Mouse (Mus musculus) frontal cortex, adult (tissue): ENCODE data around the gene Rab11fip3.
"Not testable (repeated sequence)": the region's sequence is repeated elsewhere in the genome, so short reads cannot be mapped to it uniquely, and the experiment has no call there.

Source experiments
- ATAC-seq: cut with Nextera tagmentation; 2 replicates; pipeline ENCODE4 v1.9.2; 2017; ENCODE audit warnings: mild to moderate bottlenecking, moderate library complexity, mixed read lengths; ENCODE audit not compliant: low TSS enrichment

Rab11fip3 gene

DNA sequence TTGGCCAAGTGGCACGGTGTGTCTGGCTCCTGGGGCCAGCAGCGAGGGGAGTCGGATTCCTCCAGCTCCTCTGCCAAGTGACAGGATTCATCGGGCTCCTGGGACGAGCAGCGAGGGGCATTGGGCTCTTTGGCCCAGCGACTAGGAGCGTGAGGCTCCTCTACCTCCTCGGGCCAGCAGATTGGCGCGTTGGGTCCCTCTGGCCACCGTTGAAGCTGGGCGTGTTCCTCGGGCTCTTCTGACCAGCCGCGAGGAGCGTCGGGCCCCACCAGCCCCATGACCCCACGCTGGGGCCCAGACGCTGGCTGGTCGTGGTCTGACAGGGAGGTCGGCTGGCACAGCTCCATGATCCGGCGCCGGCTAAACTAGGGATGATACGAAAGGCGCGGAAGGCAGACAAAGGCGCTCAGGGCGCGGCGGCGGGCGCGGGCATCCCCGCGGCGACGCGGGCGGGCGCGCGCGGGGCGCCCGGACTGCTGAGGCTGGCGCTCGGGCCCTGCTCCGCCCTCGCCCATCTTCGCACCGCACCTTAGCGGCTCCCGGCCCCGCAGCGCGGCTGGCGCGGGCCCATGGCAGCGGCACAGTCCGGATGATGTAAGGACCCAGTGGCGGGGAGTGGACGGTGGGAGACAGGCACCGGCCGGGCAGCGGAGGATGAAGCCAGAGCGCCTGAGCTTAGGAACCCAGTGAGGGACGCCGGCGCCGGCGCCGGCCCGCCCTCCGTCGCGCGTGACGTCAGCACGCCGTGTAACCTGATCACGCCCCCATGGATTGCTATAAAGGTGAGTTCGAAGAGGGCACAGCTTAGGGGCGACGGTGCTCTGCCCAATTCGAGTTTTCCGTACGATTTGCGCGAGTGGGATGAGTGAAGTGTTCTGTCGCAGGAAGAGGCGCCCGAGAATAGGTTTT lies at the start of gene Rab11fip3:
Gene Rab11fip3 (minus strand): TSS at position 725 of the 909 bp plus-strand sequence.
- ATAC-seq = peak; percentile 79

DNA sequence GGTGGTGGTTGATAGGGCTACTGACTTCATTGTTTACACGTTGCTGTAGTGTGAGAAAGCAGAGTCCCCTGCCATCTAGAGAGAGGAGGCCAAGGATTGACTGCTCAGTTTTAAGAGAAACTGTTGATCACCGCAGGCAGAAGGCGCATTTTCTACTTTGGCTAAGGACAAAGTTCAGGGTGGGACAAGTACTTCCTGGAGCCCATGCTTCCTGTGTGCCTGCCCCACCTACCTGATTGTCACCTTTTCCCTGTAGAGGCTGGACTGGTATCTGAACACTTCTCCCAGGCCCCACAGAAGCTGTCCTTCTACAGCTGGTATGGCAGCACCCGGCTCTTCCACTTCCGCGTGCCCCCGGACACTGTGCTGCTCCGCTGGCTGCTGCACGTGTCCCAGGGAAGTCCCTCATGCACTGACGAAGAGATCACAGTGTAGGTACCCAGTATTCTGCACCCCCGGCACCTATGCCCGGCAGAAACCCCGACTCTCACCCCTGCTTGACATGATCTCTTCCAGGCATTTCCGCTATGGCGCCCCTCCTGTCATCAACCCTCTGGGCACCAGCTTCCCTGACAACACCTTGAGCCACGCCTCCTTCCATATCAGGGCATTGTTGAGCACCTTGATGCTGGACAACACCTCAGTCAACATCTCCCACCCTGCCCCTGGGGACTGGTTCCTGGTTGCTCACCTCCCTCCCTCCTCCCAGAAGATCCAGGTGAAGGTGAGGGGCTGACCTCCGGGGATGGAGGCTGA lies 47.3 kb upstream of the Rab11fip3 start:
- ATAC-seq = no peak

DNA sequence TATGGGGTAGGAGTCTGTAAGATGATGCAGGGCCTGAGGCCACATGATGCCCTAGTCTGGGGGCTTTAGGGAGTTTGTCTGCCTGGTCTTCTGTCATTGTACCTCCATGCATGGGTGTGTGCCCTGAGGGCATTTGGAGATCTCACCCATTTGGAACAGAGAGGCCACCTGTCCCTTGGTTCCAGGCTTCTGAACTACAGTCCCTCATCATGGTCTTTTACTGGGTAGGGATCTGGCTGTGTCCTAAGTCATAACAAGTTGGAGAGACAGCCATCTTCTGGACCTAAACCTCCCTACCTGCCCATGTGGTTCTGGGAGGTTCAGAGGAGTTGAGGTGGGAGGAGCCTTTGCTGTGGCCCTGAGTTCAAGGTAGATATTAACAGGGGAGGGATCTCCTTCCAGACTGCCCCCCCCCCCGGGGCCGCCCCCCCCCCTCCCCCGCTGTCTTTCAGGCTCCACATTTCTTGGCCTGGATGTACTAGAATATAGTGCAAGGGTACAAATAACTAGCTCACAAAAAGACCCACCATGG lies 46.7 kb upstream of the Rab11fip3 start:
- no peak for ATAC-seq

DNA sequence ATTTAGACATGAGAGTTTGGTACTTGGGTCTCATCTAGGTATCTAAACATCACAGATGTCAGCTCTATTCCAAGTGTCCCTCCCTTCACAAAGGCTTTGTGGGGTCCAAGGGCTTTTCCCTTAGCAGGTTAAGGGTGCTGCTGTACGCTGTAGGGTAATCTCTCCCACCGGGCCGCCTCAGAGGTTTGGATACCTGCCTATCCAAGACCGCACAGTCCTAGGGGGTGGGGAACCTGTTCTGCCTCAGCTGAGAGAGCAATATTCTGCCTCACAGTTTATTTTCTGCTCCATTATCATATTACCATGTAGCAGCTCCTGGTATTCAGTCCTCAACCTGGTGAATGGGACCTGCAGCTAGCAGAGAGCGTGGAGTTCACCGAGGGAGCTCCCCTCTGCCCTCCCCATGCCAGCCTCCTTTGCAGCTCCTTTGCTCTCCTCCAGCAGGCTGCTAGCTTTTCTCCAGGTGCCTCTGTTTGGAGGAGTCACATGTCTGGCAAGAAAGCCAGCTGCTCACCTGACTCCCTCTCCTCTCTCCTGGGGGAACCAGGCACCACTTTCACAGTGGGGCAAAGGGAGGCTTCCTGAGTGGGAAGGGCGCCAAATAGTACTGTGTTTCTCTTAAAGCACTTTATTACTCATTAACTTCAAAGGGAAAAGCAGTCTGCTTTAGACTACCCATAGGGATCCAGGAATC lies 46.0 kb upstream of the Rab11fip3 start:
- no peak for ATAC-seq

DNA sequence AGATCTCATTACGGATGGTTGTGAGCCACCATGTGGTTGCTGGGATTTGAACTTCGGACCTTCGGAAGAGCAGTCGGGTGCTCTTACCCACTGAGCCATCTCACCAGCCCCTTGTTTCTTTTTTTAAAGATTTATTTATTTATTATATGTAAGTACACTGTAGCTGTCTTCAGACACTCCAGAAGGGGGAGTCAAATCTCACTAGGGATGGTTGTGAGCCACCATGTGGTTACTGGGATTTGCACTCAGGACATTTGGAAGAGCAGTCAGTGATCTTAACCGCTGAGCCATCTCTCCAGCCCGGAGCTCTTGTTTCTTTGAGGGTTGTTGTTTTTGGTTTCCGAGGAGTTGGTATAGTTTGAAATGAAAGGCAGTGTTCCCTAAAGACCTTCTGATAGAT lies 45.1 kb upstream of the Rab11fip3 start:
- ATAC-seq = not testable (repeated sequence)

DNA sequence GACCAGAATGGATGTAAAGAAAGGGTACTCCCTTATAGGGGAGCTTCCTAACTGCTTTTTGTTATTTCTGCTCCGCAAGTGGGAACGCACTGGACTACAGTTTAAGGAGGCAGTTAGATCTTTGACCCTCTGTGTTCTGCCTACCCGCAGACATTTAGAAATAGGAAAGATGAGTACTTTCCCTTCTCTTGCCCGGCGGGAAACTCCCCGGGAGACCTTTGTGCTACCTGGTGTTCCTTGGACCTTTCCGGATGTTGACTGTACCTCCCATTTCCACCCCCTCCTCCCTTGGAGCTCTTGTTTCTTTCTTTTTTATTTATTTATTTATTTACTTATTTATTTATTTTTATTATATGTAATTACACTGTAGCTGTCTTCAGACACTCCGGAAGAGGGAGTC lies 44.7 kb upstream of the Rab11fip3 start:
- ATAC-seq = 0 out of 2 replicates have a peak, but pooled peaks have one; percentile 7

DNA sequence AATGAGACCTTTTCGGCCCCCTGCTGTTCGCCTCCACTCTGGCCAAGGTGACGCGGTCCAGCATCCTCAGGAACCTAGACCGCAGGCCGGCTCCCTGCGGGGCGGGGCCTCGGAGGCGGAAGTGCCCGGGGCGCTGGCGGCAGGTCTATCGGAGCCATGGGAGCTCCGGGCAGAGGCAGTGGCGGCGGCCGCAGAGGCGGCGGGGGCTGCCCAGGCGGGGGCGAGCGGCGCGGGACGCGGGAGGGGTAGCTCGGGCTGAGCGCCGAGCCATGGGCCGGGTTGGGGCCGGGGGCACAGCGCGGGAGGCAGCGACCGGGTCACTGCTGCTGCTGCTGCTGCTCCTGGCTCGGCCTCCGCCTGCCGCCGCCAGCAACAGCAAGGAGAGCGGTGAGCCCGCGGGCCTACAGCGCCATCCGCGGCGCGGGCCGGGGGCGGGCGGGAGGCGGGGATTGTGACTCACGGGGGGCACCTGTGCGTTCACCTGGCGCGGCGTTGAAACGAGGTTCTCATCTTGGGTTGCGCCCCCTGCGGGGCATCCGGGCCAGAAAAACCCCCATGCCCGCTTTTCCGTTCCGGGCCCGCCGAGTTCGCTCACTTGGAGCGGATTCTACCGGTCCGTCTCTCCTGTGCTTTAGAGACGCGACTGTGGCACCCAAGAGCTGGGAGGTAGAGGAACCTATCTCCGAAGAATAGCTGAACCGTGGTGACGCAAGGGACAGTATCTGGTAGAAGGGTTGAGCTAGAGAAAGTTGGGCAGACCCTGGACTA lies 44.0 kb upstream of the Rab11fip3 start, which contains the start of gene Tmem8:
Gene Tmem8 (plus strand): TSS at position 119 of the 768 bp plus-strand sequence.
- peak; percentile 82 for ATAC-seq

DNA sequence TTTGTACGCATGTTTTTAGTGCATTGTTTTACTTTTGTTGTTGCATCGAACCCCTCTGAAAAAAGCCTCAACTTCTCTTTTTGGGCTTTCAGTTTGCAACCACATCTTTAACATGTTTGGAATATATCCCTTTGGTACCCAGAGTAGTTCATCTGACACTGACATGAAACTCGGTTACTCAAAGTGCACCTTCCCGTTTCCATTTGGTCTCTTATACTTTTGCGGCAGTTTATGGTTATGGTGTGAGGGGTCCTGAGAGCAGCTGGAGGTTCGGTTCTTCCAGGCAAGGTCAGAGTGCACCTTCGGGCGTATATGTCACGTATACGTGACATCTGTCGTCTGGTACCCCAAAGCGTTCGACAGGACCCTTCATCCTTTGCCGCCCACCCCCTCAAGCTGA lies 43.4 kb upstream of the Rab11fip3 start:
- no peak for ATAC-seq

DNA sequence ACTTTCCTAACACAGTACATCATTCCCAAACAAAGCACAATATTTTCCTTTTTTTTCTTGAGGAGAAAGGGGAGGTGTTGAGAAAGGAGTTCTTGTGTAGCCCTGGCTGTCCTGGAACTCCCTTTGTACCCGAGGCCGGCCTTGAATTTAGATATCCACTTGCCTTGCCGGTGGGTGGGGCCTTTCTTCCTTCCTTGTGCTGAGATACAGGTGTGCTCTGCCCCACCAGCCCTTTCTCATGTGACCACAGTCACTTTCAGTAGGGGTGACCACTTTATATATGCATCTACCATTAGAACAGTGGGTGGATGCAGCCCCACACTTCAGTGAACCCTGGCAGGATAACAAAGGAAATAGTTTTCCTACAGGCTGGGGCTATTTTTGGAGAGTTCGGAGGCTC lies 42.4 kb upstream of the Rab11fip3 start:
- no peak for ATAC-seq

DNA sequence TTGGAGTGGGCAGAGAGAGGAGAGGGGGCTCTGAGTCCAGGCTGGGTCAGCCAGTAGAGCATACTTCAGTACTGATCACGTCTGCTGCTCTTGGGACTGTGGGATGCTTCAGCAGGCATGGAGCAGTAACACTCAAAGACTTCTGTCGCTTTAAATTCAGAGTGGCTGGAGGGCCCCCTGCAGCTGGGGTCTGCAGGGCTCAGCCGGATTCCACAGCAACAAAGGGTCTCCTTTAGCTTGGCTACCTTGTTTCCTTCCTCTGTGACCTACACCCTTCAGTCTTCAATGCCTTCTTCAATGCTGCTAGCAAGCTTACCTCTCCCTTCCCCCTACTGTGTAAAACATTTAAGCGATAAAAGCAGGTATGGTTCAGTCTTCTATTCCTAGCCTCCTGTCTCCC lies 41.7 kb upstream of the Rab11fip3 start:
- ATAC-seq = no peak

DNA sequence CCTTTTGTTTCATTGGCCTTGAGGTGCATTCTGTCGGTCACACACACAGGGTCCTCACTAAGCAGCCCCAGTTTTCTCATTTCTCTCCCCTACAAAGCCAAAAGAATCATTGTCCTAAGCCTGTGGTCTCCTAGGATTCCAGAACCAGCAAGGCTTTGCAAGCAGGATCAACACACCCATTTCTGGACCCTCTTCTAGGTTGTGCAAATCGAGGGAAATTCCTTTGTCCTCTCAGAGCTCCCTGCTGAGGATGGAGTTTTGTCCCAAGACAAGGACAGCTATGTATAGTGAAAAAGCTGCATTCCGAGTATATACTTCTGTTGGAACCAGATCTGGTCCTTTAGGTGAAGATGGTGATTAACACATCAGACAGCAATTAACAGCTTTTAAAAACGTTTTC lies 40.8 kb upstream of the Rab11fip3 start:
- ATAC-seq = no peak

DNA sequence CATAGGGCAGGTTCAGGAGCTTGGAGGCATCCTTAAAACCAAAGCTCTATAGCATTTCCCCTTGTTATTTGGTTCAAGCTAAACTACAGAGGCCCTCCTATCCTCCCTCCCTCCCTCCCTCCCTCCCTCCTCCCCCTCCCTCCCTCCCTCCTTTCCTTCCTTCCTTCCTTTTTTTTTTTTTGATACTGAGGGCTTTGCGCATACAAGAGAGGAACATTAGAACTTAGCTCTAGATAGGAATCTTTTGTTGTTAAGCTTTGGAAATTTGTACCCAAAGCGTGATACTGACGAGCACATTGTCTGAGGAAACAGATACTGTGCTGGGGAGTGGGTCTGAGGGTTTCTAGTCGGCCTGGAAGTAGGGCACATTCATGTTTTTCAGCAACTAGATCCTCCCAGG lies 36.3 kb upstream of the Rab11fip3 start:
- no peak for ATAC-seq

DNA sequence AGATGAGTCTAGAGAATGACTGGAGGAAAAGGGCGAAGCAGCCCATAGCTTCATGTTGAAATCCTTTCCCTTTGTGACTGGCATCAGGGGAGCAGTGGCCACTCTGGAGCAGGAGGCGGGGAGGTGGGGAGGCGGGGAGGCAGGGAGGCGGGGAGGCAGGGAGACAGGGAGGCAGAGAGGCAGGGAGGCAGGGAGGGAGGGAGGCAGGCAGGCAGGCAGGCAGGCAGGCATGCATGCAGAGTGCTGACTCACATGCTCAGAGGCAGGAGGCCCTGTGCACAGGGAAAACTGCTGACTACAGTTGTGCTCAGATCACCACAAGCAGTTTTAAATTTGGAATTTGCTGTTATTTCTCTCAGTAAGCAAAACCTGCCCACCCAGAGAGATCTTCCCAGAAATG lies 32.1 kb upstream of the Rab11fip3 start:
- peak; percentile 62; the same call in 1 of the 2 replicates for ATAC-seq

DNA sequence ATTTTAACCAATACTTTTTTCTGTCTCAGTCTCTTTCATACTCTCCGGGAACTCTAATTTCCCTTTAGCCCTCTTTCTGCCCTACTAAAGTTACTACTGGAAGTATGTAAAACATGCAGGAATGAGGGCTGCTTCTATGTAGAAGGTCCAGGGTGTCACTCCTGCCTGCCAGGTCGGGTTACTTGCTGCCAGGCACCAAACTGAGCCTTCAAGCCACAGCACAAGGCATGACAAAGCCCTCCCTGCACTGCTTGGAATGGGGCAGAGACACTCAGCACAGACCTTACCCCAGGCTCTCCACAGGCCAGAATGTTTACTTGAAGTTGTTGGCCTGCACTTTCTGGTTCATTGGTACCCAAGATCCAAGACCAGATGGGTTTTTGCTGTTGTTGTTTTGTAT lies 30.8 kb upstream of the Rab11fip3 start:
- ATAC-seq = no peak

DNA sequence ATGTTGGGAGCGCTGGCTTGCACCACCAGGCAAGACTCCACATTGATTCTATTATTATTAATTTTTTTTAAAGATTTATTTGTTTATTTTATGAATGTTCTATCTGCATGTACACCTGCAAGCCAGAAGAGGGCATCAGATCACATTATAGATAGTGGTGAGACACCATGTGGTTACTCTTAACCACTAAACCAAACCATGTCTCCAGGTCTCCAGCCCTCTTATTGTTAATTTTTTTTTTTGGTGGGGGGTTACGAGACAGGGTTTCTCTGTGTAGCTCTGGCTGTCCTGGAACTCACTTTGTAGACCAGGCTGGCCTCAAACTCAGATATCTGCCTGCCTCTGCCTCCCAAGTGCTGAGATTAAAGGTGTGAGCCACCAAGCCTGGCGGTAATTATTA lies 30.0 kb upstream of the Rab11fip3 start:
- ATAC-seq = not testable (repeated sequence)

DNA sequence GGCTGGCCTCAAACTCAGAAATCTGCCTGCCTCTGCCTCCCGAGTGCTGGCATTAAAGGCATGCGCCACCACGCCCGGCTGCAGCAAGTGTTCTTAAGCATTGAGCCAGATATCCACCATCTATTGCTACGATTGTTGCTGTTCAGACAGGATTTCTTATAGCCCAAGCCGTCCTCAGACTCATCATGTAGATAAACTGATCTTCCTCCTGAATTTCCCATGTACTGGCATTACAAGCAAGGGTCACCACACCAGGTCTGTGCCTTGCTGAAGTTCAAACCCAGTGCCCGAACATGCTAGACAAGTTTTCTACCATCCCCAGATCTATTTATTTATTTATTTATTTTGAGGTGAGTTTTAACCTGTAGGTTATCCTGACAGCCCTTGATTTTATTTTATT lies 29.1 kb upstream of the Rab11fip3 start:
- no peak for ATAC-seq

DNA sequence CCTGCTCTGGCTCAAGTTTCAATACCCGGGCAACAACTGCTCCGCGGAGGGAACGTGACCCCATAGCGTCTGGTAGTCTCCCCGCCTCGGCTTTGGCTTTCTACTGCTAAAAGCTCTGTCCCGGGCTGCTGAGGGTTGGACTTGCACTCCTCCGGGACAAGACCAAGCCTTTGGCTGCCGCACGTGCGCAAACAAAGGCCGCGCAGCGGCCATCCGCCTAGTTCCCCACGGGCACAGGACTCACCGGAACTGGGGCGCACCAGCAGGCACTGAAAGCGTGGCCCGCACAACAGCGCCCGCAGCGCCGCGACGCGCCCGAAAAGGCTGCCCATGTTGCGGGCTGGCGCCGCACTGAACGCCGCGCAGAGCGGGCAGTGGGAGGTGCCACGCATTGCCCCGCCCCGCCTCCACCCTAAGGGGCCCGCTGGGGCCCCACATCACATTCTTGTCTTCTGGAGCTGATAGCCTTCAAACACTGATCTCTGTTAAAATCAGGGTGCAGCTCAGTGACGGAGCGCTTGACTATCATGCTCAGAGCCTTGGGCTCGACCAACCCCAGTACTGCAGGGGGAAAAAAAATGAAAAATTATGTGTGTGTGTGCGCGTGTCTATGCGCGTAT lies 25.9 kb upstream of the Rab11fip3 start, which contains the start of gene Nme4:
Gene Nme4 (minus strand): TSS at position 482 of the 620 bp plus-strand sequence.
- ATAC-seq = peak; percentile 86

DNA sequence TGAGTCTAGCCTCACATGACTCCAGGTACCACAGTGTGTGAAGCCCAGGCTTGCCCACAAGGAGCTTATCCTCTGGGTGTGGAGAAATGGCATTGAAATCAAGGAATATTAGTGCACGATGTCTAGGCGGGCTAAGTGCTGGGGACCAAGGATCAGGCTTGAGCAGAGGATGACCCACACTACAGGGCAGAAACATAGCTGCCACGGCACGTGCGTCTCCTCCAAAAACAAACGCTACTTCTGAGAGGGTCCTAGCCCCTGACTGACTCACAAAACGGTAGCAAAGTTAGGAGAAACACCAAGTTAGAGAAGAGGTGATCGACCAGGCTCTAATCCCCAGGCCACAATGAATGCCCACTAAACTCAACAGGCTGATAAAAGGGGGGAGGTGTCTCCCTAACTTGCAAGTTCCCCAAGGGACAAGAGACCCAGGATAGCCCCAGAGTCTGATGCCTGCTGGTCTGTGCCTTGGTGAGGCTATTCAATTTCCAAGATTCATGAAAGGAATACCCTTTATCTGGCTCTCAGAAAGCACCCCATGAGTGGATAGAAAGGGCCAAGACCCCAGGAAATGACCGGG lies 25.3 kb upstream of the Rab11fip3 start:
- ATAC-seq = no peak

DNA sequence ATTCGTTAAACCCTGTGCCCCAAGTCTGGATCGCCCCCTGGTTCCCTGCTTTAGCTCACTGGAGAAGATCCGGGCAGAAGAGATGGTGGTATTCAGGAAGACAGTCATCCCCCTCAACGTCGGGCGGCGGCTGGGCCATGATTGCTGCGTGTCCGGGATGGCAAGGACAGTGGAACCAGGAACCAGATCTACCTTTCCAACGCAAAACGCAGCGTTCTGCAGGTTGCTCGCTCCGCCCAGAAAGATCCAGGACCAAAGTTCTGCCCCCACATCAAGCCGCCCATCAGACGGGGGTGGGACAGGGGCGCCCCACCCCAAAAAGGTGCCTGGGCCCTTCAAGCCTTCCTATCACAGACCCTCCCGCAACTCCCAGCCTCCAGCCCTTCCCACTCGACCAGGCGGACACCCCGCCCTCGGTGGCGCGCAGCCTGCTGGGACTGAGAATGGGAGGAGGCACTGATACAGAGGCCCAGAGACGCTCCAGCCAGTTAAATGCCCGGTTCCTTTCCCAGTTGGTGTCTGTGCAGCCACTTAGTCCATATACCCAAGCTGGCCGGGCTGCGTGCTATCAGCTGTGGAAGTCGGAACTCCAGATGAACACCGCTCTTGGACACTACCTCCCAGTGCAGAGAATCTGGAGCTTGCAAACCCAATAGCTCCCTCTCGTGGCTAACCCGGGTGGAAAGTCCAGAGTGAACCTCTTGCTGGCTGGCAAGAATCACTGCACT lies 20.7 kb upstream of the Rab11fip3 start, which contains the start of gene Decr2:
Gene Decr2 (minus strand): TSS at position 433 of the 728 bp plus-strand sequence.
- ATAC-seq = peak; percentile 94
